Mouse (Mus musculus) left cerebral cortex, postnatal 14 days (tissue): ENCODE results near the gene Tst. TPM values are rescaled to one million over a fixed set of nuclear protein-coding genes. Genes with fewer than 3 reads are reported as not detected.

Source experiments
- DNase-seq, 2 experiments: peaks; one replicate each; pipeline ENCODE4 v3.0.0; 2021 to 2022; ENCODE audit warnings: low spot score in 2 of 2, mixed read lengths in 1 of 2
- intact Hi-C: fragments of 180-260 bp; cut with DNase I; formaldehyde crosslinking; loops from one replicate; pipeline ENCODE4 v1.15.1; 2025
- total RNA-seq, 2 experiments: library from RNA; stranded (reverse); gene quantifications; 2 replicates each; pipeline ENCODE4 v1.2.3; 2021

Tst gene
- total RNA-seq, 2 experiments from 2014 or later: 30.8 to 39.2 TPM

GRCm38 (mm10) chr15:78403301-78403741, 2.4 kb downstream of the Tst start:
- intact Hi-C loops: no loop called here

GRCm38 (mm10) chr15:78402423-78402822, 3.3 kb downstream of the Tst start:
- no peak for DNase-seq
- intact Hi-C loops: no loop called here

More at GRCm38 (mm10) chr15:78403301-78403741, 2.4 kb downstream of the Tst start:
- DNase-seq: no peak

DNA sequence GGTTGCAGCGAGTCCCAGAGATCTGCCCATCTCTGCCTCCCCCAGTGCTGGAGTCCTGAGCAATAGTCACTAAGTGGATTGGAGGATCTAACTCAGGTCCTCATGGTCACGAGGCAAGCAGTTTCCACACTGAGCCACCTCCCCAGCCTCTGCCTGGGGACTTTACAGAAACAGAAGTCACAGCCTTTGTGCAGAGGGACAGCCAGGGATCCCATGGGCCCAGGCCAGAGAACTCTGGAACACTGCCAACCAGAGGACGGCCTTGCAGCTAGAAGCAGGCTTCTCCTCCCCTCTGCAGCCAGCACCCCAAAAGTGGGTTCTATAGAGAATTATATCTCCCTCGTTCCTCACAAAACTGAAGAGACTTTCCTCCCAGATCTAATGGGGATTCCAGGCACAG, 3.8 kb downstream of the Tst start:
- intact Hi-C loops: no loop called here
- DNase-seq: peak; percentile 62 to 66

GRCm38 (mm10) chr15:78401345-78401744, 4.4 kb downstream of the Tst start:
- intact Hi-C loops: no loop called here
- peak in 1 of 2 experiments; percentile 36 for DNase-seq

DNA sequence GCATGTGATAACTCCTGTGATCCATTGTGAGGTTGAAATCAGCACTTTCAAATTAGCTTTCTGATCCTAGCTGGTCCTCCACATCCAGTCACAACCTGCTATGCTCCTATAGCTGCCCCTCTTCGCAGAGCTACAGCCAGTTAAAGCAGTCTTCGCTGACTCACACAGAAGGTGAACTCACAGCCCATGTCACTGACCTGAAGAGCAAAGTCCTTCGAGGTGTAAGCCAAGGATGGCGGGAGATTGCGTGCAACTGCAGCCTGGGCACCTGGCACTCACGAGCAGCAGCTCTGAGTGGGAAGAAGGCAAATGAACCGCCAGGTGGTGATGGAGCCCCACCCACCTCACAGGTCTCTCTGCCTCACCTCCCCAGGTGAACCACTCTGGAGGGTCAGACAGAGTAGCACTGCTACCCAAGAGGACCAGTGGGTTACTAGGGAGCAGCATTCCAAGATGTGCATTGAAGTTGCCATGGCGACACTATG, 10.2 kb downstream of the Tst start, which contains the start of gene Tex33:
Tex33 (minus strand) TSS at position 435 of the 485 bp plus-strand sequence.
- no peak for DNase-seq
- intact Hi-C loops: no loop called here

- no peak for DNase-seq
- intact Hi-C loops: no loop called here
Observed at GRCm38 (mm10) chr15:78390855-78391254, 14.9 kb downstream of the Tst start.

GRCm38 (mm10) chr15:78385564-78385963, 20.1 kb downstream of the Tst start:
- intact Hi-C loops: no loop called here

GRCm38 (mm10) chr15:78384220-78385116, 21.2 kb downstream of the Tst start:
- intact Hi-C loops: no loop called here
- peak; percentile 13 to 39 for DNase-seq

More at GRCm38 (mm10) chr15:78385564-78385963, 20.1 kb downstream of the Tst start:
- no peak for DNase-seq

DNA sequence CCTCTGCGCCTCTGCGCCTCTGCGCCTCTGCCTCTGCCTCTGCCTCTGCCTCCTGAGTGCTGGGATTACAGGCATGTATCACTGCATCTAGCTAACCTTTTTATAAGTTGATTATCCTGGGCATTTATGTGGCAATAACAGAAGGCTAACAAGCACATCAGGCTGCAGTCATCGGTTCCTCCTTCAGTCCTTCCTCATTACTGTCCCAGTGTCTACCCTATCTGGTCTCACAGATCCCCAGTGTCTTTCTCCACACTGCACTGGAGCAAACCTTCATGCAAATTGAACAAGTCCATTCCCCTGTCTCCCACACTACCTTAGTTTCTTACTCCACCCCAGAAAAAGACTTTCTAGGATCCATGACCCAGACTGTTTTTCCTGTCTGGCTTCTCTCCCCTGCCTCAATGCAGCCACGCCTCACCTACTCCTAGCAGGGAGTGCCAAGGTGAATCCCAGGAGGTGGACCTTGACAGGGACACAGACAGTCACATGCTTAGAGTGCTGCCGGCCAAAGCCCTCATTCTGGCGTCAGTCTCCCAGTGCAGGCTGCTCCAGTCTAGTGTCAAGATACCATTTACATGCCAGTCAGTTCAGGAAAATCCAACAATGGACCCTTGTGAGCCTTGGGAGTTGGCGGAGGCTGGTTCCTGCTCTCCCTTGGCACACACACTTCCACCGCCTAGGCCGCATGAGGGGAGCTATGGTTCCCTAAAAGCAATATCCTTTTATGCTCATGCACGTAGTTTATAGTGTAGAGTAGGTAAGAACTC, 22.1 kb downstream of the Tst start:
- peak; percentile 51 to 55 for DNase-seq

DNA sequence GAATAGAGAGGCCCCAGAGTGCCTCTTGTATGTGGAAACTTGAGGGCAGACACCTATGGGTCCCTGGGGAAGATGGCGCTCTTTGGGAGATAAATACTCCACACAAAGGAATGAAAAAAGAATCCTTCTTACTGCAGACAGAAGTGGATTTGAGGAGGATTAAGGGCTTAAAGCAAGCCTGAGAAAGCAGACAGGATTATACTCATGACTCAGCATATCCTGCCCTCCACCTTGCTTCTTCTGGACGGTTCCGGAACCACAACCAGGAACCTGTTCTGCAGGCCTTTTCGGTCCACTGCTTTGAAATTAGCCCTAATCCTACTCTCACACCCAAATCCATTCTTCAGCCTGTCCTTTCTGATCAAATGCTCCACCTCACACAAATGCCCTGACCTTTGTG, 23.6 kb downstream of the Tst start:
- intact Hi-C loops: no loop called here
- DNase-seq: no peak

More for the DNA sequence above, 22.1 kb downstream of the Tst start:
- intact Hi-C loops: no loop called here

GRCm38 (mm10) chr15:78380741-78381140, 25.0 kb downstream of the Tst start:
- no peak for DNase-seq
- intact Hi-C loops: no loop called here

- no peak for DNase-seq
- intact Hi-C loops: no loop called here
Observed at GRCm38 (mm10) chr15:78380208-78380607, 25.5 kb downstream of the Tst start.

GRCm38 (mm10) chr15:78378556-78378955, 27.2 kb downstream of the Tst start:
- no peak for DNase-seq
- intact Hi-C loops: no loop called here

DNA sequence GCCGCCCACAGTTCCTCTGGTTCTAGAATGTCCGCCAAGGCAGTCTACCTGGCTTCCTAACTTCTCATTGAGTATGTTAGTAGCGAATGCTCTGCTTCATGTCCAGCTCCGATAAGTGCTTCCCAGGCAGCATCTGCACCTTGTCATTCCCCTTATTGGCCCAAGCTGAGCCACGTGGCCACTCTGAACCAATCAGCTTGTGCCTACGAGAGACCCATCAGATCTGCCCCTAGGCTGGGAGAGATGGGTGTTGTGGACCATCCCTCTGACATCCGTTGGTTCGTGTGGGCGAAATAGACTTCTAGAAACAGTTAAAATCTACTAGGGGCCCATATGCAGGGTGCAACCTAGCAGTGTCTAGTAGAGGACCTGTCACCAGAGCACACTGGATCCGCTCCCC, 27.8 kb downstream of the Tst start:
- no peak for DNase-seq
- intact Hi-C loops: no loop called here

- intact Hi-C loops: no loop called here
- peak; percentile 42 to 52 for DNase-seq
Observed at GRCm38 (mm10) chr15:78374204-78374603, 31.5 kb downstream of the Tst start.

DNA sequence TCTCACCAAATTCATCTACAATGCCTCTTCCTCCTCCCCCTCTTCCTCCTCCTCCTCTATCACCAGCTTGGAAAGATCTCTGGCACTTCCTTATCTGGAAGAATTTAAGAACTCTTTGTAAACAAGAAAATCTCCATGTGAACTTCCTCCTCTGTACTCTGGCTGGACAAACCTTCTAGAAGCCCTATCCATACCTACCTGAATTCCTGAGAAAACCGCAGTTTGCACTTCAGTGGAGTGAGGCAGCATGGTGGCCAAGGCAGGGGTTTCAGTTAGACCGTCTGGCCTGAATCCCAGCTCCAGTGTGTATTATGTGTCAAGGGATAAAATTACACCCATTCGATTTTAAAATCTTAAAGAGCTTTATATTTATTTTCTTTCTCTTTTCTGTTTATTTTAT, 32.9 kb downstream of the Tst start:
- intact Hi-C loops: no loop called here
- DNase-seq: no peak

- intact Hi-C loops: no loop called here
Observed at GRCm38 (mm10) chr15:78369641-78370040, 36.1 kb downstream of the Tst start.

DNA sequence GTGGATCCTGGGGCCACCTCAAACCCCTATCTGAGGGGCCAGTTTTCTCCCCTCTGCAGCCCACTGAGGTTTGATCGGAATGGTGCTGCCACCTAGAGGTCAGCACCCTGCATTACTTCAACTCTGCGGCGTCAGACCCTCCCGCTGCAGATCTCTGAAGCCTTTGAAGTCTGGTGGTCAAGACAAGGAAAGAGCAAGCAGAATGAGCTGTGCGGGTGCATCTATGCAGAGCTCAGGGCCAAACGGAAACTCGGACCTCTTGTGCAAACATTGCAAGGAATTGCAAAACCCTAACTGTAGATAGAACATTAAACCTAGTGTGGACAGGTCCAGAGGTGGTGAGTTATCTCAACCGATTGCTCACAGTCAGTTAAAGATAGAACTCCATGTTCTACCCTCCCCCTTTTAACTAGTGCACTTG, 36.8 kb downstream of the Tst start:
- intact Hi-C loops: no loop called here

More at GRCm38 (mm10) chr15:78369641-78370040, 36.1 kb downstream of the Tst start:
- DNase-seq: peak; percentile 11 to 57

DNA sequence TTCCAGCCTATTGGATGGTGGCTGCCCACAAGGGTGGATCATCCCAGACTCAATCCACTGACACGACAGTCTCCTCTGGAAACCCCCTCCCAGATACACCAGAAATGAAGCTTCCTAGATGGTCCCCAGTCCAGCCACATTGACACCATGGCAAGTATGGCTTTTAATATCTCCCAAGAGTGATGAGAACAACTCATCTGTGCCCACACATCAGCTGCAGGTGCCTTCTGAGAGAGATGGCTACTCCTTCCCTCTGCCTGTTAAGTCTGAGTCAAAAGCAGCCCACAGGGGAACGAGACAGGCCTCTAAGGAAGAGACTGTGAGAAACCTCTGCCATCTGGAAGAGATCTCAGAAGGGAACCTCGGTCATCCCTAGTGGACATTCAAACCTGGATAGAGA, 37.9 kb downstream of the Tst start:
- no peak for DNase-seq

More for the DNA sequence above, 36.8 kb downstream of the Tst start:
- DNase-seq: peak in 1 of 2 experiments; percentile 31

DNA sequence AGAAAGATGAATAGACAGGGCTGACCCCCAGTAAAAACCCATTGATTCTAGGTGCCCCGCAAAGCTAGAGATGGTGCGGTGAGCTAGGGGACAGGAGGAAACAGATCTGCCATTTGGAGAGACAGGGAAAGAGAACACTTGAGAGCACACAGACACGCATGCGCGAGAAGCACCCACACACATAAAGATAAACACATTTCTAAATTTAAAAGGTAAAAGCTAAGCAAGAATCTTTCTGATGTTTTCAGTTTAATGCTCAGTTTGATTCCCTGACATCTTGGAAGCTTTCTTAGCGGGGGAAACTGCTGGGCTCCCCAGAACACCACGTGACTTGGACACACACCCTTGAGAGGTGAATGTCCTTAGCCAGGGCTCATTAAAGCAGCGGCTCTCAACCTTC, 38.8 kb downstream of the Tst start:
- DNase-seq: peak; percentile 62 to 63
- intact Hi-C loops: no loop called here

More for the DNA sequence above, 37.9 kb downstream of the Tst start:
- intact Hi-C loops: no loop called here
